Mouse (Mus musculus): ENCODE results near the gene Cks2.
"Not testable (repeated sequence)": the region's sequence is repeated elsewhere in the genome, so short reads cannot be mapped to it uniquely, and the experiment has no call there.

The Cks2 gene

GRCm38 (mm10) chr13:51659573-51659972, 14.5 kb downstream of the Cks2 start:
- in situ Hi-C loops (cut with MboI; ENCODE audit: low pct_unique_long_range_greater_than_20kb in 1 of 2, low sequenced_read_pairs in 2 of 2, unreplicated experiment in 1 of 2), result no loop called here

GRCm38 (mm10) chr13:51663561-51663960, 18.5 kb downstream of the Cks2 start:
- in situ Hi-C loops (cut with MboI; ENCODE audit: low pct_unique_long_range_greater_than_20kb in 1 of 2, low sequenced_read_pairs in 2 of 2, unreplicated experiment in 1 of 2), result no loop called here

- in situ Hi-C loops (cut with MboI; ENCODE audit: low pct_unique_long_range_greater_than_20kb in 1 of 2, low sequenced_read_pairs in 2 of 2, unreplicated experiment in 1 of 2), result not testable (repeated sequence)
Measured at GRCm38 (mm10) chr13:51668195-51668594, 23.2 kb downstream of the Cks2 start.

- in situ Hi-C loops (cut with MboI; ENCODE audit: low pct_unique_long_range_greater_than_20kb in 1 of 2, low sequenced_read_pairs in 2 of 2, unreplicated experiment in 1 of 2), result no loop called here
Measured at GRCm38 (mm10) chr13:51676641-51677040, 31.6 kb downstream of the Cks2 start.

GRCm38 (mm10) chr13:51677041-51677440, 32.0 kb downstream of the Cks2 start:
- in situ Hi-C loops (cut with MboI; ENCODE audit: low pct_unique_long_range_greater_than_20kb in 1 of 2, low sequenced_read_pairs in 2 of 2, unreplicated experiment in 1 of 2), result no loop called here

- in situ Hi-C loops (cut with MboI; ENCODE audit: low pct_unique_long_range_greater_than_20kb in 1 of 2, low sequenced_read_pairs in 2 of 2, unreplicated experiment in 1 of 2), result no loop called here
Measured at GRCm38 (mm10) chr13:51677630-51678185, 32.7 kb downstream of the Cks2 start.

- in situ Hi-C loops (cut with MboI; ENCODE audit: low pct_unique_long_range_greater_than_20kb in 1 of 2, low sequenced_read_pairs in 2 of 2, unreplicated experiment in 1 of 2), result no loop called here
Measured at GRCm38 (mm10) chr13:51678687-51679086, 33.7 kb downstream of the Cks2 start.

- in situ Hi-C loops (cut with MboI; ENCODE audit: low pct_unique_long_range_greater_than_20kb in 1 of 2, low sequenced_read_pairs in 2 of 2, unreplicated experiment in 1 of 2), result no loop called here
Measured at GRCm38 (mm10) chr13:51679332-51679731, 34.3 kb downstream of the Cks2 start.

GRCm38 (mm10) chr13:51681076-51681475, 36.0 kb downstream of the Cks2 start:
- in situ Hi-C loops (cut with MboI; ENCODE audit: low pct_unique_long_range_greater_than_20kb in 1 of 2, low sequenced_read_pairs in 2 of 2, unreplicated experiment in 1 of 2), result loop anchor here in 1 of 2 experiments (10.0 kb wide), 1 partner anchor 134 kb away; no protein-coding TSS in a partner anchor

GRCm38 (mm10) chr13:51681634-51682033, 36.6 kb downstream of the Cks2 start:
- in situ Hi-C loops (cut with MboI; ENCODE audit: low pct_unique_long_range_greater_than_20kb in 1 of 2, low sequenced_read_pairs in 2 of 2, unreplicated experiment in 1 of 2), result loop anchor here in 1 of 2 experiments (10.0 kb wide), 1 partner anchor 133 kb away; no protein-coding TSS in a partner anchor

GRCm38 (mm10) chr13:51685290-51685966, 40.4 kb downstream of the Cks2 start:
- in situ Hi-C loops (cut with MboI; ENCODE audit: low pct_unique_long_range_greater_than_20kb in 1 of 2, low sequenced_read_pairs in 2 of 2, unreplicated experiment in 1 of 2), result loop anchor here in 1 of 2 experiments (10.0 kb wide), 1 partner anchor 129 kb away; no protein-coding TSS in a partner anchor

GRCm38 (mm10) chr13:51686966-51687365, 41.9 kb downstream of the Cks2 start:
- in situ Hi-C loops (cut with MboI; ENCODE audit: low pct_unique_long_range_greater_than_20kb in 1 of 2, low sequenced_read_pairs in 2 of 2, unreplicated experiment in 1 of 2), result loop anchor here in 1 of 2 experiments (10.0 kb wide), 1 partner anchor 128 kb away; no protein-coding TSS in a partner anchor

- in situ Hi-C loops (cut with MboI; ENCODE audit: low pct_unique_long_range_greater_than_20kb in 1 of 2, low sequenced_read_pairs in 2 of 2, unreplicated experiment in 1 of 2), result loop anchor here in 1 of 2 experiments (10.0 kb wide), 1 partner anchor 126 kb away; no protein-coding TSS in a partner anchor
Measured at GRCm38 (mm10) chr13:51688688-51689087, 43.7 kb downstream of the Cks2 start.

GRCm38 (mm10) chr13:51696481-51696880, 51.4 kb downstream of the Cks2 start:
- in situ Hi-C loops (cut with MboI; ENCODE audit: low pct_unique_long_range_greater_than_20kb in 1 of 2, low sequenced_read_pairs in 2 of 2, unreplicated experiment in 1 of 2), result no loop called here

- in situ Hi-C loops (cut with MboI; ENCODE audit: low pct_unique_long_range_greater_than_20kb in 1 of 2, low sequenced_read_pairs in 2 of 2, unreplicated experiment in 1 of 2), result no loop called here
Measured at GRCm38 (mm10) chr13:51697455-51697854, 52.4 kb downstream of the Cks2 start.

GRCm38 (mm10) chr13:51697897-51698296, 52.9 kb downstream of the Cks2 start:
- in situ Hi-C loops (cut with MboI; ENCODE audit: low pct_unique_long_range_greater_than_20kb in 1 of 2, low sequenced_read_pairs in 2 of 2, unreplicated experiment in 1 of 2), result no loop called here

GRCm38 (mm10) chr13:51698318-51698717, 53.3 kb downstream of the Cks2 start:
- in situ Hi-C loops (cut with MboI; ENCODE audit: low pct_unique_long_range_greater_than_20kb in 1 of 2, low sequenced_read_pairs in 2 of 2, unreplicated experiment in 1 of 2), result no loop called here

All from mouse embryonic stem cell (cell line).